Mouse (Mus musculus) heart, postnatal 0 days (tissue): ENCODE data around the gene Prdm2.

ENCODE experiments used
- CTCF ChIP-seq: IDR thresholded peaks from 2 replicates; pipeline ENCODE4 v1.5.1; 2016; ENCODE audit warnings: antibody characterized with exemption, control low read depth, low read depth
- EP300 ChIP-seq: IDR thresholded peaks from 2 replicates; pipeline ENCODE4 v1.6.1; 2016; ENCODE audit warnings: antibody characterized with exemption, low read depth

DNA sequence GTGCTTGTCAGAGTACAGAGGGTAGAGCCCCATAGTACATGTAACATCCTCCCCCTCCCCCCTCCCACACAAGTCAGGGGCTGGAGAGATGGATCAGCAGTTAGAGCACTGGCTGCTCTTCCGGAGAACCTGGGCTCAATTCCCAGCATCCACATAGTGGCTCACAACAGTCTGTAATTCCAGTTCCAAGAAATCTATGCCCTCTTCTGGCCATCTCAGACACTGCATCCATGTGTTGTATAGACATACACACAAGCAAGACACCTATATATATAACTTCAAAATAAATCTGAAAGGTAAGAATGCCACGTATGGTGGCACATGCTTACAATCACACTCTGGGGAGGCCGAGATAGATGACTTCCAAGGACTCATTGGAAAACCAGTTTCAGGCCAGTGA is 122.2 kb downstream of the Prdm2 start:
- TF ChIP-seq CTCF (no peak), EP300 (no peak)
